In genomic region chr3:32673151-32673550, GRCm38 (mm10) we compare ENCODE assay signal across 28 mouse cellular contexts.
"Had no signal": no experiment of that assay in that cellular context is flagged by ENCODE, and none has a peak within 500 bp of the region (broad histone marks: within the 10 kb centered on the region; RNA-seq: fewer than 3 reads in every experiment).

No protein-coding gene starts in this region.

- H3K4me3 ChIP-seq: embryonic facial prominence, embryonic 10.5 days; embryonic facial prominence, embryonic 12.5 days; embryonic facial prominence, embryonic 13.5 days; embryonic facial prominence, embryonic 15.5 days; erythroblast, embryonic 14.5 days; forebrain, embryonic 10.5 days; forebrain, embryonic 12.5 days; forebrain, embryonic 13.5 days; forebrain, embryonic 15.5 days; gastrocnemius, adult 2 months had no signal

- H3K27me3 ChIP-seq: embryonic facial prominence, embryonic 12.5 days; embryonic facial prominence, embryonic 13.5 days; embryonic facial prominence, embryonic 15.5 days; forebrain, embryonic 12.5 days; forebrain, embryonic 13.5 days; forebrain, embryonic 15.5 days had no signal

- H3K9ac ChIP-seq: embryonic facial prominence, embryonic 12.5 days; embryonic facial prominence, embryonic 13.5 days; embryonic facial prominence, embryonic 15.5 days; forebrain, embryonic 12.5 days; forebrain, embryonic 13.5 days; forebrain, embryonic 15.5 days; forebrain, postnatal 0 days had no signal

- H3K27ac ChIP-seq: embryonic facial prominence, embryonic 10.5 days; embryonic facial prominence, embryonic 12.5 days; embryonic facial prominence, embryonic 13.5 days; embryonic facial prominence, embryonic 15.5 days; forebrain, embryonic 10.5 days; forebrain, embryonic 12.5 days; forebrain, embryonic 13.5 days; forebrain, embryonic 15.5 days; gastrocnemius, adult 2 months had no signal

- H3K9me3 ChIP-seq: embryonic facial prominence, embryonic 10.5 days; embryonic facial prominence, embryonic 12.5 days; embryonic facial prominence, embryonic 13.5 days; embryonic facial prominence, embryonic 15.5 days; forebrain, embryonic 10.5 days; forebrain, embryonic 12.5 days; forebrain, embryonic 13.5 days; forebrain, embryonic 15.5 days had no signal

- ATAC-seq: forebrain, embryonic 13.5 days; forebrain, embryonic 14.5 days; forebrain, embryonic 15.5 days; forebrain, embryonic 16.5 days; forebrain, postnatal 0 days had no signal

- DNase-seq: cerebellum, adult 18-20 months; cerebellum, adult 2 months; cerebellum, adult 8-10 months; cerebellum, adult 9-10 months; cerebellum, adult 9-11 months; cerebellum, postnatal 10 days; cerebellum, postnatal 14 days; cerebellum, postnatal 25 days; cerebellum, postnatal 36 days; embryo, embryonic 11 days; forebrain, postnatal 0 days; gastrocnemius, adult 2 months; gastrocnemius, postnatal 10 days; gastrocnemius, postnatal 14 days; gastrocnemius, postnatal 25 days; gastrocnemius, postnatal 36 days; heart, adult 11 months had no signal

- H3K4me1 ChIP-seq: embryonic facial prominence, embryonic 10.5 days; embryonic facial prominence, embryonic 12.5 days; embryonic facial prominence, embryonic 13.5 days; embryonic facial prominence, embryonic 15.5 days; forebrain, embryonic 10.5 days; forebrain, embryonic 12.5 days; forebrain, embryonic 13.5 days had no signal

- H3K4me2 ChIP-seq: embryonic facial prominence, embryonic 12.5 days; embryonic facial prominence, embryonic 13.5 days; embryonic facial prominence, embryonic 15.5 days; forebrain, embryonic 12.5 days; forebrain, embryonic 13.5 days; forebrain, embryonic 15.5 days had no signal

- H3K36me3 ChIP-seq: embryonic facial prominence, embryonic 10.5 days; embryonic facial prominence, embryonic 12.5 days; embryonic facial prominence, embryonic 13.5 days; embryonic facial prominence, embryonic 15.5 days; forebrain, embryonic 10.5 days; forebrain, embryonic 12.5 days; forebrain, embryonic 15.5 days had no signal
